Mouse (Mus musculus) heart, postnatal 0 days (tissue): ENCODE results near the gene Shkbp1.

ENCODE experiments used
- CTCF ChIP-seq: IDR thresholded peaks from 2 replicates; pipeline ENCODE4 v1.5.1; 2016; ENCODE audit warnings: antibody characterized with exemption, control low read depth, low read depth
- EP300 ChIP-seq: IDR thresholded peaks from 2 replicates; pipeline ENCODE4 v1.6.1; 2016; ENCODE audit warnings: antibody characterized with exemption, low read depth

DNA sequence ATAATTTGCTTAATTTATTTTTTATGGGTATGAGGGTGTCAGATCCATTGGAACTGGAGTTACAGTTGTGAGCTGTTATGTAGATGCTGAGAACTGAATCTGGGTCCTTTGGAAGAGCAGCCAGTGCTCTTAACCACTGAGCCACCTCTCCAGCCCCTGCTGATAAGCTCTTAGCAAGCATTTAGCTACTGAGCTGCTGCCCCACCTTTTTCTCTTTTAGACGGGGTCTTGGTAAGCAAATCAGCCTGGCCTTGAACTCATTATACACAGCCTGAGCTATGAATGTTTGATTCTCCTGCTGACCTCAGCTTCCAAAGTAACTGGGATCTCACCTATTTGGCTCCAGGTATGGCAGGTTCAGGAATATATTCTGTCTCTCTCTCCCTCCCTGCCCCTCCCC, 25.2 kb upstream of the Shkbp1 start:
- TF ChIP-seq CTCF (no peak), EP300 (no peak)
